8 mouse cellular contexts compared by ENCODE assay signal in the genomic region with DNA sequence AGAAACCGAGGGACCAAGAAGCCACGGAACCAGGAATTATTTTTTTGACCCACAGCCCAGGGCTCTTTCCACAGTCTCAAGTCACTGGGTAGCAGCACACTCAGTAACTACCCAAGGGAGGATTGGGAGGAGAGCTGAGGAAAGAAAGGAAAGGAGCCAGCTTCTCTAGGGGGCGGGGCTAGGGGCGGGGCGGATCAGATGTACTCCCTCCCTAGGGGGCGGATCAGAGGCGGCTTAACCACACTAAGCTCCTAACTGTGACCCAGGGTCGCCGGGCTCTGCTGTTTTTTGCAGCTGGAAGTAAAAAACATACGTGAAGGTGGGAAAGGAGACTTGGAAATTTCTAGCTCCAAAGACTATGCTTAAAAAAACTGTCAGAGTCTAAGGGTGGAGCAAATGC. TPM values are rescaled to one million over a fixed set of nuclear protein-coding genes. Genes with fewer than 3 reads are reported as not detected.
DNase-seq lines count a peak whose midpoint lies in the region; ATAC-seq lines count a peak whose summit lies in the region.

No protein-coding gene starts in this region.

- no peak overlapping the region for H3K9ac ChIP-seq in lung, embryonic 16.5 days (ENCODE audit: low read length)

- no peak overlapping the region for H3K27ac ChIP-seq in lung, embryonic 16.5 days (ENCODE audit: low read length)

- peaks cover 2% of the 10 kb centered on the region; the same call in 1 of the 2 replicates for H3K4me1 ChIP-seq in lung, embryonic 16.5 days (replicated peaks; ENCODE audit: control insufficient read depth, insufficient read depth, low read length)

- intact Hi-C loops in left cerebral cortex, postnatal 4 days (cut with DNase I): no loop called here

- no peaks in the 10 kb centered on the region for H3K9me3 ChIP-seq in lung, embryonic 16.5 days (ENCODE audit: control insufficient read depth, low read length)

- no peaks in the 10 kb centered on the region for H3K27me3 ChIP-seq in lung, embryonic 16.5 days (ENCODE audit: control insufficient read depth, insufficient read depth, low read depth, low read length)

- H3K4me2 ChIP-seq in lung, embryonic 16.5 days (ENCODE audit: low read depth, low read length): no peak overlapping the region

- 0 out of 2 replicates have a peak, but pooled peaks have one; percentile 40 for ATAC-seq in lung, embryonic 16.5 days (ENCODE audit: low read depth)
- peak; percentile 56; the same call in 1 of the 2 replicates for ATAC-seq in common myeloid progenitor, adult 5-6 weeks (replicated peaks; ENCODE audit: low read depth, poor library complexity, severe bottlenecking)

- 7% methylated on average over 10 of the region's 10 CpGs for WGBS in lung, embryonic 16.5 days
- WGBS in large intestine, adult 2 months: 21% methylated on average over 10 of the region's 10 CpGs

- no peaks in the 10 kb centered on the region for H3K36me3 ChIP-seq in lung, embryonic 16.5 days (ENCODE audit: control insufficient read depth, insufficient read depth, low read length)

- no peak for DNase-seq in lung, adult 18-20 months
- peak; percentile 18 for DNase-seq in large intestine, adult 2 months (ENCODE audit: low read depth, low spot score)
- peak; percentile 71 for DNase-seq in retina, embryonic 14.5 days (ENCODE audit: low spot score)
- no peak for DNase-seq in layer of hippocampus, adult 18-20 months (ENCODE audit: low spot score in 2 of 2)
- no peak for DNase-seq in frontal cortex, postnatal 10 days (ENCODE audit: low spot score in 2 of 2)
- DNase-seq in left cerebral cortex, postnatal 4 days: no peak

- no peak overlapping the region for H3K4me3 ChIP-seq in lung, embryonic 16.5 days (ENCODE audit: low read length)

RNA-seq across cellular contexts. Expression of gene Timm22, which starts 39.5 kb away (rescaled TPM):
- 97.3 and 98.8 TPM in 2 replicates for polyA plus RNA-seq in lung, embryonic 16.5 days (2015; fragmentation: Nextera tagmentation; extraction: Ambion mirVana)
- 11.1 and 17.0 TPM in 2 replicates for total RNA-seq in common myeloid progenitor, adult 5-6 weeks (2017)
- polyA plus RNA-seq in large intestine, adult 2 months (2012; rRNA removed): 14.8 and 15.6 TPM in 2 replicates
- 10 to 100 TPM; 31.8 to 32.6 TPM for total RNA-seq in layer of hippocampus, adult 18-20 months (2021)
- 10 to 100 TPM; 34.1 to 38.0 TPM for total RNA-seq in left cerebral cortex, postnatal 4 days (2021)

RNA-seq across cellular contexts. Expression of gene Nxn, which starts 47.3 kb away (rescaled TPM):
- polyA plus RNA-seq in lung, embryonic 16.5 days (2015; fragmentation: Nextera tagmentation; extraction: Ambion mirVana): 18.7 and 19.4 TPM in 2 replicates
- total RNA-seq in common myeloid progenitor, adult 5-6 weeks (2017): 10.2 and 12.7 TPM in 2 replicates
- polyA plus RNA-seq in large intestine, adult 2 months (2012; rRNA removed): 10.8 and 13.2 TPM in 2 replicates
- 10 to 100 TPM; 10.1 to 12.4 TPM for total RNA-seq in layer of hippocampus, adult 18-20 months (2021)
- 10 to 100 TPM; 12.4 to 15.7 TPM for total RNA-seq in left cerebral cortex, postnatal 4 days (2021)

Comparison
In these comparisons a context has a peak if more than half of its experiments do, and no peak if none do; other contexts are left out.
1. DNase-seq: peak in large intestine, adult 2 months (single experiment) and retina, embryonic 14.5 days (single experiment); none in lung, adult 18-20 months (0 of 2), layer of hippocampus, adult 18-20 months (0 of 2), frontal cortex, postnatal 10 days (0 of 2) and left cerebral cortex, postnatal 4 days (single experiment).